Mouse (Mus musculus): ENCODE measurements around the gene Mzf1.

DNA sequence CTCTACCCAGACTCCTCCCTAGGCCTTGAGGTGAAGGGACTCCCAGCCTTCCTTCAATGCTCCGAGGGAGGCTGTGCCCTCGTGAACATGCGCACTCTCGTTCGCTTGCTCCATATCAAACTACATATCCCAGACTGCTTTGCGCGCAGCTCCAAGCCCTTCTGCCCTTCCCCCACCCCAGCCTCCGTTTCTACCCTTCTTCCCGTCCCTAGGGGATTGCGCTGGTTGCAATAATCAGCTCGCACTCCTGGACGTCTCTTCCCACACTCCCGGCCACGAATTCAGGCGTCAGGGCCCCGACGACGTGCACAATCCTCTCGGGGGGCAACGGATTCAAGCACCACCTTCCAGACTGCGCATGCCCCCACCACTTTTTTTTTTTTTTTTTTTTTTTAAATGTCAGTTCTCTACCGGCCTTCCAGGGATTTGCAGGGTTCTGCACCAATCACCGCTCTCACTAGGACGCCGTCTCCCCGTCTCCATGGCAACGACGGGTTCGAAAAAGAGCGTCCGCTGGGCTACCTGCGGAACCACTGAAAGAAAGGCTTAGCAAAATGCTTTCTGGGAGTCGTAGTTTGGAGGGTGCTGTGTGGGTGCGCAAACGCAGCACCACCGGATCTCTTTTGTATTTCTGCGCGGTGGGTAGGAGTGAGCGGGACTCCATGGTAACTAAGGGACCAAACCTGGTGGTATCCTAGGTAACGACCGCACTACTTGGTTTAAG lies at the start of gene Mzf1:
- TF ChIP-seq CTCF (IDR thresholded peaks at IDR 0.05; ENCODE audit: low read depth, low read length) = no peak
- TF ChIP-seq POLR2AphosphoS5 (IDR thresholded peaks at IDR 0.05; ENCODE audit: insufficient replicate concordance, low read depth, low read length) = no peak
- TF ChIP-seq TAL1 (conservative IDR thresholded peaks at IDR 0.05; ENCODE audit: low read depth, low read length) = no peak
